Mouse (Mus musculus): ENCODE measurements around the gene Ptpre.

- TF ChIP-seq CTCF (IDR thresholded peaks at IDR 0.05; ENCODE audit: borderline replicate concordance, control insufficient read depth, extremely low read depth, insufficient read depth, low read length, poor library complexity): no peak
- no peak; the same call in 1 of the 2 replicates for TF ChIP-seq POLR2A (IDR thresholded peaks at IDR 0.05; ENCODE audit: control insufficient read depth, extremely low read depth, insufficient read depth, low read length, poor library complexity)
These were observed 114.7 kb downstream of the Ptpre start for GRCm38 (mm10) chr7:135651831-135652511.
